Mouse (Mus musculus): ENCODE data around the gene Gm13279. TPM values are rescaled to one million over a fixed set of nuclear protein-coding genes. Genes with fewer than 3 reads are reported as not detected.

Gene Gm13279
- total RNA-seq (2023): not detected

GRCm38 (mm10) chr4:88797097-88797496 lies at the start of gene Gm13279:
Gene Gm13279 (plus strand): TSS chr4:88797397.

GRCm38 (mm10) chr4:88754818-88755340 lies 42.3 kb upstream of the Gm13279 start, which contains the start of gene Gm13271:
Gene Gm13271 (plus strand): TSS chr4:88754868.

DNA sequence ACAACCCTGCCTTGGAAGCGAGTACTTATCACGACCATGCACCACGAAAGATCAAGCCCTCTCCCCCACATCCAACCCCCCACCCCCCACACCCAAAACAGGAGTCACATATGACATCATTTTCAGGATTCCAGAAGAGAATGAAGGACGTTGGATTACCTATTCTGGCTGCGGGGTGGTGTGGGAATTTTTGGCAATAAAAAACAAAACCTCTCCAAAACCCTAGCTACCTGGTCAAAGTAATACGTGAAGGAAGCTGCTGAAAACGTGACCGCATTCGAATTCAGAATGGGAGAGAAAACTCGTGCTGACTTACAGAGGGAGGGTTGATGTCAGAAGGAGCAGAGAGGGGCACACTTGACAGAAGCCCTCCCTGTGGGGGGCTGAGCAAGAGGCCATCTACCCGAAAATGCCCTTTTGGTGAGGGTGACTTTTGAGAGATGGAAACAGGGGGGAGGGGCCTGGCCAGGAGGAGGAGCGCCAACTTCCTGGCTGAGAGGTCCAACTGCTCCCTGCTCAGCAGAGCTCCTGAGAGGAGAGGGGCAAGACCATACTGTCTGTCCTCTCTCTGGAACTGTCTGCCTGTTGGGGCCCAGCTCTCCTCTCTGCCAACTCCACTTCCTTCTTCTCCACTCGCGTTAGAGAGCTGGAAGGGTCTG lies 37.5 kb upstream of the Gm13279 start, which contains the start of gene Gm13283:
TSS of gene Gm13283 (plus strand) at position 510 of the 659 bp plus-strand sequence.

DNA sequence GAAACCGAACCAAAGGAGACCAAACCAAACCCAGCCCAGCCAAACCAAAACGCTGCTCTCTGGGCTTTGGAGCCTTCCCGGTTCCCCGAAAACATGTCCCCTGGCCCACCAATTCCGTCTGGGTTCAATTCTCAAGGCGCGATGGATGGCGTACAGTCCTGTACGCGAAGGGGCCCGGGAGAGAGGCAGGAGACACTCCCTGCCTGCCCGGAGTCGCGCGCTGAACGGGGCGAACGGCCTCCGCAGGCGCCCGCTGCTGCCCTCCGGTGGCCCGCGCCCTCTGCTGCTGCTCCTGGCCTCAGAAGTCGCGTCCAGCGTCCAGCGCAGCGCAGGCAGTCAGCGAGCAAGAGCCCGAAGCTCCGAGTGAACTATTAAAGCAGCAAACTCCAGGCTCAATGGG lies 23.7 kb upstream of the Gm13279 start, which contains the start of gene Gm13290:
TSS of gene Gm13290 (plus strand) at position 301 of the 400 bp plus-strand sequence.

DNA sequence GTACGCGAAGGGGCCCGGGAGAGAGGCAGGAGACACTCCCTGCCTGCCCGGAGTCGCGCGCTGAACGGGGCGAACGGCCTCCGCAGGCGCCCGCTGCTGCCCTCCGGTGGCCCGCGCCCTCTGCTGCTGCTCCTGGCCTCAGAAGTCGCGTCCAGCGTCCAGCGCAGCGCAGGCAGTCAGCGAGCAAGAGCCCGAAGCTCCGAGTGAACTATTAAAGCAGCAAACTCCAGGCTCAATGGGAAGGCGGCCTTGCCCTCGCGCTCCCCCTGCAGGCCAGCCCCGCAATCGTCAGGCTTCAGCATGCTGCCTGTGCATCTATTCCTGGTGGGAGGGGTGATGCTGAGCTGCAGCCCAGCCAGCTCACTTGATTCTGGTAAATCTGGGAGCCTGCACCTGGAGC lies 20.6 kb upstream of the Gm13279 start, which contains the start of gene Gm13289:
TSS of gene Gm13289 (plus strand) at position 301 of the 400 bp plus-strand sequence.

GRCm38 (mm10) chr4:88779550-88779949 lies 17.6 kb upstream of the Gm13279 start, which contains the start of gene Gm13272:
Gene Gm13272 (plus strand): TSS chr4:88779850.

GRCm38 (mm10) chr4:88781831-88782230 lies 15.4 kb upstream of the Gm13279 start, which contains the start of gene Ifnz:
Gene Ifnz (plus strand): TSS chr4:88782131.

GRCm38 (mm10) chr4:88785409-88785808 lies 11.8 kb upstream of the Gm13279 start, which contains the start of gene Gm13276:
Gene Gm13276 (plus strand): TSS chr4:88785709.

GRCm38 (mm10) chr4:88788402-88788801 lies 8.8 kb upstream of the Gm13279 start, which contains the start of gene Gm13277:
Gene Gm13277 (plus strand): TSS chr4:88788632.

DNA sequence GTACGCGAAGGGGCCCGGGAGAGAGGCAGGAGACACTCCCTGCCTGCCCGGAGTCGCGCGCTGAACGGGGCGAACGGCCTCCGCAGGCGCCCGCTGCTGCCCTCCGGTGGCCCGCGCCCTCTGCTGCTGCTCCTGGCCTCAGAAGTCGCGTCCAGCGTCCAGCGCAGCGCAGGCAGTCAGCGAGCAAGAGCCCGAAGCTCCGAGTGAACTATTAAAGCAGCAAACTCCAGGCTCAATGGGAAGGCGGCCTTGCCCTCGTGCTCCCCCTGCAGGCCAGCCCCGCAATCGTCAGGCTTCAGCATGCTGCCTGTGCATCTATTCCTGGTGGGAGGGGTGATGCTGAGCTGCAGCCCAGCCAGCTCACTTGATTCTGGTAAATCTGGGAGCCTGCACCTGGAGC lies 5.9 kb upstream of the Gm13279 start, which contains the start of gene Gm13278:
TSS of gene Gm13278 (plus strand) at position 301 of the 400 bp plus-strand sequence.

GRCm38 (mm10) chr4:88793936-88794675 lies 3.1 kb upstream of the Gm13279 start, which contains the start of gene Gm13275:
Gene Gm13275 (plus strand): TSS chr4:88794487.

GRCm38 (mm10) chr4:88799365-88799764 lies 2.2 kb downstream of the Gm13279 start, which contains the start of gene Gm13285:
Gene Gm13285 (plus strand): TSS chr4:88799665.

DNA sequence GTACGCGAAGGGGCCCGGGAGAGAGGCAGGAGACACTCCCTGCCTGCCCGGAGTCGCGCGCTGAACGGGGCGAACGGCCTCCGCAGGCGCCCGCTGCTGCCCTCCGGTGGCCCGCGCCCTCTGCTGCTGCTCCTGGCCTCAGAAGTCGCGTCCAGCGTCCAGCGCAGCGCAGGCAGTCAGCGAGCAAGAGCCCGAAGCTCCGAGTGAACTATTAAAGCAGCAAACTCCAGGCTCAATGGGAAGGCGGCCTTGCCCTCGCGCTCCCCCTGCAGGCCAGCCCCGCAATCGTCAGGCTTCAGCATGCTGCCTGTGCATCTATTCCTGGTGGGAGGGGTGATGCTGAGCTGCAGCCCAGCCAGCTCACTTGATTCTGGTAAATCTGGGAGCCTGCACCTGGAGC lies 5.8 kb downstream of the Gm13279 start, which contains the start of gene Gm13287:
TSS of gene Gm13287 (plus strand) at position 301 of the 400 bp plus-strand sequence.

GRCm38 (mm10) chr4:88805231-88805630 lies 8.0 kb downstream of the Gm13279 start, which contains the start of gene Gm13288:
Gene Gm13288 (plus strand): TSS chr4:88805531.

GRCm38 (mm10) chr4:88815928-88816327 lies 18.7 kb downstream of the Gm13279 start, which contains the start of gene Ifna7:
Gene Ifna7 (plus strand): TSS chr4:88816228.

GRCm38 (mm10) chr4:88819659-88820058 lies 22.5 kb downstream of the Gm13279 start, which contains the start of gene Ifna11:
Gene Ifna11 (plus strand): TSS chr4:88819959.

GRCm38 (mm10) chr4:88827116-88827515 lies 29.9 kb downstream of the Gm13279 start, which contains the start of gene Ifna6:
Gene Ifna6 (plus strand): TSS chr4:88827416.

GRCm38 (mm10) chr4:88835225-88835624 lies 38.0 kb downstream of the Gm13279 start, which contains the start of gene Ifna5:
Gene Ifna5 (plus strand): TSS chr4:88835525.

DNA sequence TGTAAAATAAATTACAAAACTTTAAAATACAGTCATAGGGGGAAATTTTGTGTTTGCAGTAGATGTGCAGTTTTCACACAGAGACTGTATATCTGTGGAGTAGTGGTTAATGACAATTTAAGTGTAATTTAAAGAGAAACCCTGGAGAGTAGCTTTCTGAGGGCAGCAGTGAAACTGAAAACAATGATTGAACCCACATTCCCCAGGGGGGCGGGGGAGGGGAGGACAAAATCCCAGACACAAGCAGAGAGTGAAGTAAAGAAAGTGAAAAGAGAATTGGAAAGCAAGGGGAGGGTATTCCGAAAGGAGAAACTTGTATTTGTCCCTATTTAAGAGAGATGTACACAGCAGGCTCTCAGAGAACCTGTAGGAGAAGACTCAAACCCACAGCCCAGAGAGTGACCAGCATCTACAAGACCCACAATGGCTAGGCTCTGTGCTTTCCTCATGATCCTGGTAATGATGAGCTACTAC lies 44.3 kb downstream of the Gm13279 start, which contains the start of gene Ifna4:
TSS of gene Ifna4 (plus strand) at position 424 of the 474 bp plus-strand sequence.

